30 mouse cellular contexts compared by ENCODE assay signal in genomic region chr11:50346256-50347032, GRCm38 (mm10). TPM values are rescaled to one million over a fixed set of nuclear protein-coding genes. Genes with fewer than 3 reads are reported as not detected.
A peak's percentile ranks its signal among the peaks of the same experiment; 100 is the strongest.
DNase-seq lines count a peak whose midpoint lies in the region; ATAC-seq and TF ChIP-seq lines count a peak whose summit lies in the region.
"Had no signal": no experiment of that assay in that cellular context is flagged by ENCODE, and none has a peak within 500 bp of the region (broad histone marks: within the 10 kb centered on the region; RNA-seq: fewer than 3 reads in every experiment).

No protein-coding gene starts in this region.

- no peak for DNase-seq in liver, postnatal 0 days
- no peak for DNase-seq in liver
- peak; percentile 66 for DNase-seq in R1 (ENCODE audit: low read depth, low spot score)
- no peak for DNase-seq in B cell, adult 2 months
- no peak for DNase-seq in layer of hippocampus, adult 11-12 months (ENCODE audit: low spot score)
- DNase-seq in embryo, embryonic 11 days = no peak
- DNase-seq: adrenal gland, adult 2 months; adrenal gland, postnatal 14 days; cerebellum, adult 11-12 months; cerebellum, adult 8-10 months; cerebellum, postnatal 10 days; cerebellum, postnatal 36 days; gastrocnemius, postnatal 25 days; heart, postnatal 10 days; heart, postnatal 36 days had no signal

- no peaks in the 10 kb centered on the region for H3K36me3 ChIP-seq in liver, postnatal 0 days (replicated peaks; ENCODE audit: insufficient read depth, low read length)
- H3K36me3 ChIP-seq: forebrain, embryonic 10.5 days; heart, embryonic 12.5 days; heart, embryonic 15.5 days; hindbrain, embryonic 10.5 days; hindbrain, embryonic 13.5 days; intestine, embryonic 15.5 days had no signal

- H3K27ac ChIP-seq in liver, postnatal 0 days (ENCODE audit: low read depth) = peak overlapping the region; percentile 34; the same call in 1 of the 2 replicates
- H3K27ac ChIP-seq: forebrain, embryonic 10.5 days; forebrain, embryonic 13.5 days; heart, embryonic 15.5 days; hindbrain, embryonic 10.5 days; hindbrain, embryonic 13.5 days; intestine, embryonic 15.5 days had no signal

- 0 out of 2 replicates have a peak overlapping the region, but pooled peaks have one; percentile 21 for H3K9ac ChIP-seq in liver, postnatal 0 days (replicated peaks)
- H3K9ac ChIP-seq: forebrain, embryonic 13.5 days; heart, embryonic 12.5 days; heart, embryonic 15.5 days; hindbrain, embryonic 13.5 days; intestine, embryonic 15.5 days had no signal

- no peak for TF ChIP-seq CTCF in liver, postnatal 0 days (IDR thresholded peaks at IDR 0.05; ENCODE audit: low read depth)

- H3K4me2 ChIP-seq in liver, postnatal 0 days (ENCODE audit: low read depth, low read length) = no peak overlapping the region
- H3K4me2 ChIP-seq: forebrain, embryonic 13.5 days; heart, embryonic 12.5 days; heart, embryonic 15.5 days; hindbrain, embryonic 13.5 days; intestine, embryonic 15.5 days had no signal

- no peaks in the 10 kb centered on the region for H3K27me3 ChIP-seq in liver, postnatal 0 days (ENCODE audit: insufficient read depth, low read length)
- H3K27me3 ChIP-seq: CH12.LX; forebrain, embryonic 13.5 days; heart, embryonic 12.5 days; heart, embryonic 15.5 days; hindbrain, embryonic 13.5 days; intestine, embryonic 15.5 days had no signal

- 74% methylated on average over 9 of the region's 9 CpGs for WGBS in liver, postnatal 0 days (ENCODE audit: insufficient replicate concordance)

- no peak overlapping the region for H3K4me3 ChIP-seq in liver, postnatal 0 days (ENCODE audit: low read depth, low read length)
- H3K4me3 ChIP-seq: forebrain, embryonic 10.5 days; forebrain, embryonic 13.5 days; heart, embryonic 12.5 days; heart, embryonic 15.5 days; hindbrain, embryonic 10.5 days; hindbrain, embryonic 13.5 days; intestine, embryonic 15.5 days had no signal

- H3K9me3 ChIP-seq in liver, postnatal 0 days (ENCODE audit: low read length) = no peaks in the 10 kb centered on the region
- H3K9me3 ChIP-seq: forebrain, embryonic 10.5 days; forebrain, embryonic 13.5 days; heart, embryonic 12.5 days; heart, embryonic 15.5 days; hindbrain, embryonic 10.5 days; hindbrain, embryonic 13.5 days; intestine, embryonic 15.5 days had no signal

- ATAC-seq in liver, postnatal 0 days = no peak
- ATAC-seq in granulocyte monocyte progenitor cell, adult 5-6 weeks (replicated peaks; ENCODE audit: poor library complexity, severe bottlenecking) = peak; percentile 75
- peak; percentile 50; the same call in 1 of the 2 replicates for ATAC-seq in monocyte, adult 5-6 weeks (replicated peaks; ENCODE audit: insufficient number of reproducible peaks, low FRiP score, low TSS enrichment, poor library complexity, severe bottlenecking)
- ATAC-seq: forebrain, embryonic 13.5 days; forebrain, embryonic 16.5 days; hindbrain, embryonic 16.5 days; intestine, embryonic 15.5 days had no signal

- H3K4me1 ChIP-seq in liver, postnatal 0 days (ENCODE audit: insufficient read depth) = no peaks in the 10 kb centered on the region; the same call in 1 of the 2 replicates
- H3K4me1 ChIP-seq: forebrain, embryonic 10.5 days; forebrain, embryonic 13.5 days; heart, embryonic 15.5 days; hindbrain, embryonic 10.5 days; hindbrain, embryonic 13.5 days; intestine, embryonic 15.5 days had no signal

- no peak for TF ChIP-seq EP300 in liver, postnatal 0 days (IDR thresholded peaks at IDR 0.05; ENCODE audit: low read depth)

RNA-seq across cellular contexts. Expression of gene Cby3, which starts 7.8 kb away (rescaled TPM):
- 0.21 TPM in 1 of 2 replicates, not detected in the other for polyA plus RNA-seq in liver, postnatal 0 days (2015; fragmentation: Nextera tagmentation; extraction: Ambion mirVana)
- not detected in 2 replicates for total RNA-seq in granulocyte monocyte progenitor cell, adult 5-6 weeks (2014; fragmentation: Nextera tagmentation)
- not detected in 2 replicates for total RNA-seq in granulocyte monocyte progenitor cell, adult 5-6 weeks (2017)
- not detected in 3 replicates for total RNA-seq in monocyte, adult 5-6 weeks (2017)
- total RNA-seq: adrenal gland, adult 2 months; adrenal gland, postnatal 14 days; adrenal gland, postnatal 4 days; CH12.LX; gastrocnemius, adult 18-20 months; gastrocnemius, postnatal 25 days; heart, postnatal 10 days; heart, postnatal 36 days had no signal
- polyA plus RNA-seq: adrenal gland, adult 2 months; embryonic facial prominence, embryonic 11.5 days had no signal

RNA-seq across cellular contexts. Expression of gene Canx, which starts 21.0 kb away (rescaled TPM):
- polyA plus RNA-seq in liver, postnatal 0 days (2015; fragmentation: Nextera tagmentation; extraction: Ambion mirVana) = 125 and 130 TPM in 2 replicates
- 406 and 409 TPM in 2 replicates for total RNA-seq in granulocyte monocyte progenitor cell, adult 5-6 weeks (2014; fragmentation: Nextera tagmentation)
- 955 and 1,233 TPM in 2 replicates for total RNA-seq in granulocyte monocyte progenitor cell, adult 5-6 weeks (2017)
- 473 to 555 TPM (median 517 TPM) in 3 replicates for total RNA-seq in monocyte, adult 5-6 weeks (2017)

RNA-seq across cellular contexts. Expression of gene Hnrnph1, which starts 30.3 kb away (rescaled TPM):
- polyA plus RNA-seq in liver, postnatal 0 days (2015; fragmentation: Nextera tagmentation; extraction: Ambion mirVana) = 70.1 and 71.1 TPM in 2 replicates
- total RNA-seq in granulocyte monocyte progenitor cell, adult 5-6 weeks (2014; fragmentation: Nextera tagmentation) = 644 and 818 TPM in 2 replicates
- 838 and 1,051 TPM in 2 replicates for total RNA-seq in granulocyte monocyte progenitor cell, adult 5-6 weeks (2017)
- 1,029 to 1,291 TPM (median 1,161 TPM) in 3 replicates for total RNA-seq in monocyte, adult 5-6 weeks (2017)

RNA-seq across cellular contexts. Expression of gene Maml1, which starts 54.3 kb away (rescaled TPM):
- 1.6 TPM in 2 replicates for polyA plus RNA-seq in liver, postnatal 0 days (2015; fragmentation: Nextera tagmentation; extraction: Ambion mirVana)
- 11.7 and 13.4 TPM in 2 replicates for total RNA-seq in granulocyte monocyte progenitor cell, adult 5-6 weeks (2014; fragmentation: Nextera tagmentation)
- 3.9 and 4.6 TPM in 2 replicates for total RNA-seq in granulocyte monocyte progenitor cell, adult 5-6 weeks (2017)
- total RNA-seq in monocyte, adult 5-6 weeks (2017) = 12.4 to 18.2 TPM (median 13.2 TPM) in 3 replicates
